Mouse (Mus musculus): ENCODE results near the gene Lrrc42. TPM values are rescaled to one million over a fixed set of nuclear protein-coding genes. Genes with fewer than 3 reads are reported as not detected.

Lrrc42 gene
- total RNA-seq, 4 experiments from 2014 or later = 24.4 to 36.1 (median 30.6) TPM

GRCm38 (mm10) chr4:107193841-107194240 lies 59.5 kb downstream of the Lrrc42 start:
- no peak for DNase-seq

- DNase-seq = no peak
These were observed 67.6 kb downstream of the Lrrc42 start for GRCm38 (mm10) chr4:107185703-107186102.

Other genes starting within 250 kb of the Lrrc42 start
- 100 to 1,000 TPM; 102 to 114 (median 112) TPM for gene Mrpl37, start 186.7 kb downstream of the Lrrc42 start, total RNA-seq (2022)
- 10 to 100 TPM; 28.6 to 43.4 (median 29.7) TPM for gene Cyb5rl, start 186.5 kb downstream of the Lrrc42 start, total RNA-seq (2022)
- gene Cdcp2, start 156.6 kb downstream of the Lrrc42 start, total RNA-seq (2022) = under 1 TPM; 0.09 to 0.14 (median 0.12) TPM
- gene Tmem59, start 75.1 kb downstream of the Lrrc42 start, total RNA-seq (2022) = 100 to 1,000 TPM; 451 to 533 (median 471) TPM
- gene Tceanc2, start 74.4 kb downstream of the Lrrc42 start, total RNA-seq (2022) = 10 to 100 TPM; 23.3 to 31.5 (median 27.7) TPM
- gene Ldlrad1, start 44.4 kb downstream of the Lrrc42 start, total RNA-seq (2022) = not detected
- 10 to 100 TPM; 16.2 to 23.9 (median 20.9) TPM for gene Hspb11, start 61 bp upstream of the Lrrc42 start, total RNA-seq (2022)
- not detected for gene Dio1, start 53.6 kb upstream of the Lrrc42 start, total RNA-seq (2022)
- gene Yipf1, start 60.8 kb upstream of the Lrrc42 start, total RNA-seq (2022) = 10 to 100 TPM; 54.4 to 81.5 (median 68.7) TPM
- gene Ndc1, start 114.3 kb upstream of the Lrrc42 start, total RNA-seq (2022) = 10 to 100 TPM in 3 of 4 experiments, 1 to 10 TPM in 1; 8.9 to 15.1 (median 11.9) TPM
- gene Glis1, start 181.1 kb upstream of the Lrrc42 start, total RNA-seq (2022) = 1 to 10 TPM in 1 of 4 experiments, under 1 TPM in 3; 0.32 to 2.6 (median 0.79) TPM